Mouse (Mus musculus): ENCODE results near the gene Map2k6.
"Not testable (repeated sequence)": the region's sequence is repeated elsewhere in the genome, so short reads cannot be mapped to it uniquely, and the experiment has no call there.

Map2k6 gene

GRCm38 (mm10) chr11:110398553-110399239, at the start of gene Map2k6:
Gene Map2k6, plus strand, starts transcription at chr11:110399122.
- peak; percentile 87 for DNase-seq (ENCODE audit: low read depth)

- no peak for DNase-seq (ENCODE audit: low read depth)
Measured at GRCm38 (mm10) chr11:110354261-110354660, 44.7 kb upstream of the Map2k6 start.

- not testable (repeated sequence) for DNase-seq (ENCODE audit: low read depth)
Measured at GRCm38 (mm10) chr11:110355131-110355530, 43.8 kb upstream of the Map2k6 start.

- DNase-seq (ENCODE audit: low read depth) = peak; percentile 64
Measured at GRCm38 (mm10) chr11:110357756-110358551, 41.0 kb upstream of the Map2k6 start.

GRCm38 (mm10) chr11:110365016-110365415, 33.9 kb upstream of the Map2k6 start:
- peak; percentile 69 for DNase-seq (ENCODE audit: low read depth)

GRCm38 (mm10) chr11:110366902-110367301, 32.0 kb upstream of the Map2k6 start:
- peak; percentile 20 for DNase-seq (ENCODE audit: low read depth)

- DNase-seq (ENCODE audit: low read depth) = no peak
Measured at GRCm38 (mm10) chr11:110367638-110368037, 31.3 kb upstream of the Map2k6 start.

GRCm38 (mm10) chr11:110369312-110370019, 29.5 kb upstream of the Map2k6 start:
- DNase-seq (ENCODE audit: low read depth) = no peak

- DNase-seq (ENCODE audit: low read depth) = no peak
Measured at GRCm38 (mm10) chr11:110371827-110372226, 27.1 kb upstream of the Map2k6 start.

GRCm38 (mm10) chr11:110372266-110372954, 26.5 kb upstream of the Map2k6 start:
- no peak for DNase-seq (ENCODE audit: low read depth)

- DNase-seq (ENCODE audit: low read depth) = no peak
Measured at GRCm38 (mm10) chr11:110374036-110374435, 24.9 kb upstream of the Map2k6 start.

GRCm38 (mm10) chr11:110379661-110380309, 19.1 kb upstream of the Map2k6 start:
- no peak for DNase-seq (ENCODE audit: low read depth)

GRCm38 (mm10) chr11:110380310-110380668, 18.6 kb upstream of the Map2k6 start:
- DNase-seq (ENCODE audit: low read depth) = no peak

- no peak for DNase-seq (ENCODE audit: low read depth)
Measured at GRCm38 (mm10) chr11:110385487-110385886, 13.4 kb upstream of the Map2k6 start.

- no peak for DNase-seq (ENCODE audit: low read depth)
Measured at GRCm38 (mm10) chr11:110392763-110393162, 6.2 kb upstream of the Map2k6 start.

GRCm38 (mm10) chr11:110394788-110395452, 4.0 kb upstream of the Map2k6 start:
- DNase-seq (ENCODE audit: low read depth) = no peak

GRCm38 (mm10) chr11:110396085-110396484, 2.8 kb upstream of the Map2k6 start:
- DNase-seq (ENCODE audit: low read depth) = no peak

GRCm38 (mm10) chr11:110399240-110400150, 573 bp downstream of the Map2k6 start:
- no peak for DNase-seq (ENCODE audit: low read depth)

GRCm38 (mm10) chr11:110400283-110400682, 1.4 kb downstream of the Map2k6 start:
- no peak for DNase-seq (ENCODE audit: low read depth)

GRCm38 (mm10) chr11:110402671-110403070, 3.7 kb downstream of the Map2k6 start:
- DNase-seq (ENCODE audit: low read depth) = peak; percentile 39
